Mouse (Mus musculus) limb, embryonic 11.5 days (tissue): ENCODE results near the gene Atg4c. TPM values are rescaled to one million over a fixed set of nuclear protein-coding genes. Genes with fewer than 3 reads are reported as not detected.

Experiments used
- ATAC-seq: fragments of 200-750 bp; cut with Nextera tagmentation; 2 replicates; pipeline ENCODE4 v1.8.0; 2017; ENCODE audit warnings: low read depth; ENCODE audit not compliant: insufficient number of reproducible peaks, low FRiP score, low TSS enrichment
- DNase-seq: peaks from one replicate; pipeline ENCODE4 v3.0.0-alpha.2; 2015; ENCODE audit warnings: low spot score
- H3K27ac ChIP-seq: fragments of 300-500 bp; sonication (generic); replicated peaks from 2 replicates; pipeline ENCODE4 v1.5.1; 2014; ENCODE audit warnings: low read depth, mild to moderate bottlenecking, low read length
- H3K27me3 ChIP-seq: fragments of 300-500 bp; sonication (generic); 2 replicates; pipeline ENCODE4 v1.6.1; 2014; ENCODE audit warnings: mild to moderate bottlenecking, low read length, mixed read lengths; ENCODE audit not compliant: control insufficient read depth, insufficient read depth
- H3K36me3 ChIP-seq: fragments of 300-500 bp; sonication (generic); 2 replicates; pipeline ENCODE4 v1.6.1; 2014; ENCODE audit warnings: mild to moderate bottlenecking, low read length, moderate library complexity, mixed read lengths; ENCODE audit not compliant: control insufficient read depth, insufficient read depth
- H3K4me1 ChIP-seq: fragments of 300-500 bp; sonication (generic); 2 replicates; pipeline ENCODE4 v1.6.1; 2014; ENCODE audit warnings: low read length, mixed read lengths; ENCODE audit not compliant: control insufficient read depth, insufficient read depth
- H3K4me2 ChIP-seq: fragments of 300-500 bp; sonication (generic); 2 replicates; pipeline ENCODE4 v1.6.1; 2014; ENCODE audit warnings: low read depth, mild to moderate bottlenecking, moderate library complexity; ENCODE audit not compliant: severe bottlenecking
- H3K4me3 ChIP-seq: fragments of 300-500 bp; sonication (generic); 2 replicates; pipeline ENCODE4 v1.5.1; 2014; ENCODE audit warnings: low read depth, low read length
- H3K9ac ChIP-seq: fragments of 300-500 bp; sonication (generic); 2 replicates; pipeline ENCODE4 v1.6.1; 2014; ENCODE audit warnings: mild to moderate bottlenecking, low read length
- H3K9me3 ChIP-seq: fragments of 300-500 bp; sonication (generic); 2 replicates; pipeline ENCODE4 v1.6.1; 2016; ENCODE audit warnings: low read length; ENCODE audit not compliant: control insufficient read depth
- WGBS: fragments of 180-500 bp; shearing (Covaris S2); extraction: QIAGEN DNeasy Blood & Tissue Kit; methylation state at CpG from one replicate; pipeline ENCODE4 v1.1.7; 2014; 5-methylcytosine and 5-hydroxymethylcytosine counted together
- polyA plus RNA-seq: library from polyadenylated mRNA; unstranded; fragments of >200 nt; fragmentation: Nextera tagmentation; extraction: Ambion mirVana; gene quantifications from 2 replicates; pipeline ENCODE4 v1.2.1, GENCODE M21; 2014

Gene Atg4c
- polyA plus RNA-seq = 17.8 and 18.9 TPM in 2 replicates

- DNase-seq (peak; percentile 90), ATAC-seq (peak; percentile 94)
- H3K27me3 ChIP-seq = no peaks in the 10 kb centered on the region
- H3K9me3 ChIP-seq = no peaks in the 10 kb centered on the region
- peak within 1 kb of the TSS; percentile 68 for H3K4me2 ChIP-seq
- H3K4me3 ChIP-seq = peak within 1 kb of the TSS; percentile 68
- WGBS = under 1% methylated on average over 50 of the region's 50 CpGs
- H3K36me3 ChIP-seq = no peaks in the 10 kb centered on the region; the same call in 1 of the 2 replicates
- peak within 1 kb of the TSS; percentile 81 for H3K27ac ChIP-seq
- peak within 1 kb of the TSS; percentile 70 for H3K9ac ChIP-seq
- no peaks in the 10 kb centered on the region for H3K4me1 ChIP-seq
Measured at GRCm38 (mm10) chr4:99193810-99194582, at the start of gene Atg4c. TSS of gene Atg4c (plus strand) at chr4:99193934.

- H3K27ac ChIP-seq = peak overlapping the region; percentile 65; the same call in 1 of the 2 replicates
Measured at GRCm38 (mm10) chr4:99151434-99151833, 42.3 kb upstream of the Atg4c start.

GRCm38 (mm10) chr4:99151885-99152558 is 41.7 kb upstream of the Atg4c start:
- 6% methylated on average over 4 of the region's 4 CpGs for WGBS
- Histone ChIP-seq H3K9me3 (no peaks in the 10 kb centered on the region), H3K36me3 (no peaks in the 10 kb centered on the region), H3K4me1 (peaks cover 16% of the 10 kb centered on the region; the same call in 1 of the 2 replicates), H3K27ac (peak overlapping the region; percentile 65; the same call in 1 of the 2 replicates), H3K9ac (no peak overlapping the region), H3K27me3 (no peaks in the 10 kb centered on the region), H3K4me2 (no peak overlapping the region), H3K4me3 (no peak overlapping the region)
- DNase-seq (peak; percentile 56), ATAC-seq (peak; percentile 75; the same call in 1 of the 2 replicates)

More at GRCm38 (mm10) chr4:99151434-99151833, 42.3 kb upstream of the Atg4c start:
- H3K27me3 ChIP-seq = no peaks in the 10 kb centered on the region
- H3K4me2 ChIP-seq = no peak overlapping the region
- peaks cover 16% of the 10 kb centered on the region; the same call in 1 of the 2 replicates for H3K4me1 ChIP-seq
- H3K9ac ChIP-seq = no peak overlapping the region
- ATAC-seq = no peak
- no peaks in the 10 kb centered on the region for H3K36me3 ChIP-seq
- no peak for DNase-seq
- no peaks in the 10 kb centered on the region for H3K9me3 ChIP-seq
- 78% methylated on average over 4 of the region's 4 CpGs for WGBS
- no peak overlapping the region for H3K4me3 ChIP-seq

GRCm38 (mm10) chr4:99156641-99157307 is 37.0 kb upstream of the Atg4c start:
- H3K27me3 ChIP-seq = no peaks in the 10 kb centered on the region
- DNase-seq (no peak), ATAC-seq (no peak)
- no peak overlapping the region for H3K9ac ChIP-seq
- no peaks in the 10 kb centered on the region for H3K9me3 ChIP-seq
- no peaks in the 10 kb centered on the region for H3K36me3 ChIP-seq
- no peak overlapping the region for H3K27ac ChIP-seq
- no peak overlapping the region for H3K4me3 ChIP-seq
- 67% methylated on average over 11 of the region's 11 CpGs for WGBS
- H3K4me2 ChIP-seq = no peak overlapping the region
- peaks cover 15% of the 10 kb centered on the region; the same call in 1 of the 2 replicates for H3K4me1 ChIP-seq

GRCm38 (mm10) chr4:99158495-99158894 is 35.2 kb upstream of the Atg4c start:
- Histone ChIP-seq H3K27ac (no peak overlapping the region), H3K9ac (no peak overlapping the region), H3K36me3 (no peaks in the 10 kb centered on the region), H3K4me1 (peaks cover 12% of the 10 kb centered on the region; the same call in 1 of the 2 replicates), H3K4me3 (no peak overlapping the region), H3K4me2 (no peak overlapping the region), H3K27me3 (no peaks in the 10 kb centered on the region), H3K9me3 (no peaks in the 10 kb centered on the region)
- ATAC-seq (no peak), DNase-seq (no peak)
- 88% methylated on average over 5 of the region's 5 CpGs for WGBS

GRCm38 (mm10) chr4:99160414-99160813 is 33.3 kb upstream of the Atg4c start:
- Histone ChIP-seq H3K27me3 (no peaks in the 10 kb centered on the region), H3K4me3 (no peak overlapping the region), H3K4me1 (0 out of 2 replicates have a peak, but pooled peaks cover 6% of the 10 kb centered on the region), H3K27ac (no peak overlapping the region), H3K9me3 (no peaks in the 10 kb centered on the region), H3K9ac (no peak overlapping the region), H3K36me3 (no peaks in the 10 kb centered on the region), H3K4me2 (no peak overlapping the region)
- no peak for ATAC-seq
- whole genome bisulfite sequencing = 32% methylated on average over 3 of the region's 3 CpGs
- DNase-seq = no peak

GRCm38 (mm10) chr4:99160899-99161298 is 32.8 kb upstream of the Atg4c start:
- H3K27ac ChIP-seq = no peak overlapping the region
- H3K36me3 ChIP-seq = no peaks in the 10 kb centered on the region
- no peak overlapping the region for H3K4me2 ChIP-seq
- H3K4me1 ChIP-seq = 0 out of 2 replicates have a peak, but pooled peaks cover 6% of the 10 kb centered on the region
- no peak for ATAC-seq
- H3K9ac ChIP-seq = no peak overlapping the region
- no peaks in the 10 kb centered on the region for H3K9me3 ChIP-seq
- H3K27me3 ChIP-seq = no peaks in the 10 kb centered on the region
- H3K4me3 ChIP-seq = no peak overlapping the region
- DNase-seq = no peak
- WGBS = 63% methylated on average over 5 of the region's 5 CpGs

GRCm38 (mm10) chr4:99161457-99161971 is 32.2 kb upstream of the Atg4c start:
- WGBS = 31% methylated on average over 6 of the region's 6 CpGs
- 0 out of 2 replicates have a peak, but pooled peaks cover 6% of the 10 kb centered on the region for H3K4me1 ChIP-seq
- H3K36me3 ChIP-seq = no peaks in the 10 kb centered on the region
- no peak overlapping the region for H3K4me3 ChIP-seq
- ATAC-seq (no peak), DNase-seq (no peak)
- no peaks in the 10 kb centered on the region for H3K27me3 ChIP-seq
- H3K9me3 ChIP-seq = no peaks in the 10 kb centered on the region
- H3K27ac ChIP-seq = no peak overlapping the region
- H3K9ac ChIP-seq = no peak overlapping the region
- no peak overlapping the region for H3K4me2 ChIP-seq
